Mouse (Mus musculus) spleen, adult 2 months (tissue): ENCODE measurements around the gene Elfn2. TPM values are rescaled to one million over a fixed set of nuclear protein-coding genes. Genes with fewer than 3 reads are reported as not detected.

Source experiments
- DNase-seq, 2 experiments: peaks; one replicate each; pipeline versions ENCODE4 v3.0.0 to v3.0.0-alpha.2; 2012 to 2021; ENCODE audit warnings: low spot score in 2 of 2, low read depth in 1 of 2
- H3K27ac ChIP-seq: fragments of 200-500 bp; 2 replicates; pipeline ENCODE4 v1.5.1; 2012; ENCODE audit warnings: low read length, inconsistent platforms; ENCODE audit not compliant: insufficient read depth
- H3K27me3 ChIP-seq: fragments of 200-500 bp; 2 replicates; pipeline ENCODE4 v1.6.1; 2012; ENCODE audit warnings: mild to moderate bottlenecking, moderate library complexity, low read length, inconsistent platforms; ENCODE audit not compliant: control insufficient read depth, insufficient read depth
- H3K36me3 ChIP-seq: fragments of 200-500 bp; 2 replicates; pipeline ENCODE4 v1.6.1; 2012; ENCODE audit warnings: mild to moderate bottlenecking, low read length, inconsistent platforms; ENCODE audit not compliant: control insufficient read depth, insufficient read depth
- H3K4me1 ChIP-seq: fragments of 200-500 bp; 2 replicates; pipeline ENCODE4 v1.6.1; 2011; ENCODE audit warnings: inconsistent platforms; ENCODE audit not compliant: control insufficient read depth, insufficient read depth, insufficient read length
- H3K4me3 ChIP-seq: fragments of 200-500 bp; 2 replicates; pipeline ENCODE4 v1.5.1; 2011; ENCODE audit warnings: mild to moderate bottlenecking, inconsistent platforms; ENCODE audit not compliant: insufficient read depth, insufficient read length; ENCODE audit errors: extremely low read depth
- CTCF ChIP-seq: fragments of 200-500 bp; IDR thresholded peaks from 2 replicates; pipeline ENCODE4 v1.5.1; 2011; ENCODE audit warnings: mild to moderate bottlenecking, inconsistent platforms; ENCODE audit not compliant: insufficient read depth, insufficient read length, insufficient replicate concordance; ENCODE audit errors: extremely low read depth
- POLR2A ChIP-seq: fragments of 200-500 bp; IDR thresholded peaks from 2 replicates; pipeline ENCODE4 v1.6.1; 2011; ENCODE audit warnings: low read depth, low read length, inconsistent platforms
- WGBS: fragments of 180-500 bp; shearing (Covaris S2); methylation state at CpG from one replicate; pipeline ENCODE4 v1.1.7; 2018; 5-methylcytosine and 5-hydroxymethylcytosine counted together
- polyA plus RNA-seq: library from polyadenylated mRNA; depleted of rRNA; stranded (reverse); fragments of >200 nt; gene quantifications from 2 replicates; pipeline ENCODE4 v1.2.3, GENCODE M21; 2012

Elfn2 gene
- polyA plus RNA-seq, 1 experiment = 0.20 TPM

- H3K36me3 ChIP-seq = peaks cover 31% of the 10 kb centered on the region
- TF ChIP-seq CTCF (no peak), POLR2A (no peak)
- H3K27me3 ChIP-seq = no peaks in the 10 kb centered on the region
- peaks cover 11% of the 10 kb centered on the region; the same call in 1 of the 2 replicates for H3K4me1 ChIP-seq
- H3K4me3 ChIP-seq = no peak overlapping the region
- DNase-seq = no peak
- WGBS = 64% methylated on average over 3 of the region's 3 CpGs
- no peak overlapping the region for H3K27ac ChIP-seq
Observed at GRCm38 (mm10) chr15:78755226-78755625, 36.7 kb upstream of the Elfn2 start.

DNA sequence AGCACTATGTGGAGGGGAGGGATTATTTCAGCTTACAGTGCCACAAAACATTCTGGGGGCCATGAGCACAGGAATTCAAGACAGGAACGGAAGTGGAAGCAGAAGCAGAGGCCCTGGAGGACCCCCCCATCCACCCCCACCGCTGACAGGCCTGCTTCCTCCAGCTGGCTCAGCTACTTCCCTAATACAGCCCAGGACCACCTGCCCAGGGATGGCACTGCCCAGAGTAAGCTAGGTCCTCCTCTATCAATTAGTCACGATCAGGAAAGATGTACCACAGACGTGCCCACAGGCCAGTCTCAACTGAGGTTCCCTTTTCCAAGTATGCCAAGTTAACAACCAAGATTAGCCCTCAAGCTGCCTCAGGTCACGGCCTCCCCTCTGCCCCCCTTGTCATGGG lies 35.6 kb upstream of the Elfn2 start:
- Histone ChIP-seq H3K27me3 (no peaks in the 10 kb centered on the region), H3K27ac (no peak overlapping the region), H3K4me1 (peaks cover 11% of the 10 kb centered on the region; the same call in 1 of the 2 replicates), H3K36me3 (peaks cover 23% of the 10 kb centered on the region), H3K4me3 (no peak overlapping the region)
- WGBS = 36% methylated on average over 5 of the region's 5 CpGs
- DNase-seq = no peak
- no peak for TF ChIP-seq POLR2A
- no peak for TF ChIP-seq CTCF

- Histone ChIP-seq H3K4me3 (no peak overlapping the region), H3K27me3 (no peaks in the 10 kb centered on the region), H3K4me1 (peaks cover 11% of the 10 kb centered on the region; the same call in 1 of the 2 replicates), H3K27ac (no peak overlapping the region), H3K36me3 (peaks cover 12% of the 10 kb centered on the region)
- TF ChIP-seq POLR2A (no peak), CTCF (no peak)
- no peak for DNase-seq
Observed at GRCm38 (mm10) chr15:78752991-78753390, 34.4 kb upstream of the Elfn2 start.

- TF ChIP-seq POLR2A = no peak
- Histone ChIP-seq H3K4me3 (no peak overlapping the region), H3K36me3 (no peaks in the 10 kb centered on the region), H3K27me3 (no peaks in the 10 kb centered on the region), H3K4me1 (peaks cover 11% of the 10 kb centered on the region; the same call in 1 of the 2 replicates), H3K27ac (no peak overlapping the region)
- WGBS = 77% methylated on average over 6 of the region's 6 CpGs
- no peak for DNase-seq
Observed at GRCm38 (mm10) chr15:78750608-78751350, 32.2 kb upstream of the Elfn2 start.

DNA sequence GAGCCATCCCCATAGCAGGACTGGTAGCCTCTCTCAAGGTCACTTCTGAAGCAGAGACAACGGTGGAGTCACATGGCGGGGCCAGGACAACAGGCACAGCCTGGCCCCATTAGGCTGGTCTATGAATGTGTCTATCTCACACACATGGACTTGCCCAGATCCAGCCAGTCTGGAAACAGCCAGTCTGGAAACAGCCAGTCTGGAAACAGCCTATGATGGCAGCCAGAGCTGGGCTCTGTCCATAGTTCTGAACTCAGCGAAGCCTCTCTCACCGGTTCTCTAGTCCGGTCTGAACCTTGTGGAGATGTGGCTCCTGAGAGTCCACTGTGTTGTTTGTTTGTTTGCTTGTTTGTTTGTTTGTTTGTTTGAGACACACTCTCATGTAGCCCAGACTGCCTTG lies 31.3 kb upstream of the Elfn2 start:
- DNase-seq = no peak
- 92% methylated on average over 5 of the region's 5 CpGs for WGBS
- H3K27me3 ChIP-seq = no peaks in the 10 kb centered on the region
- no peaks in the 10 kb centered on the region for H3K36me3 ChIP-seq
- no peak overlapping the region for H3K4me3 ChIP-seq
- TF ChIP-seq CTCF (no peak), POLR2A (no peak)
- H3K4me1 ChIP-seq = peaks cover 11% of the 10 kb centered on the region; the same call in 1 of the 2 replicates
- no peak overlapping the region for H3K27ac ChIP-seq

- H3K27ac ChIP-seq = no peak overlapping the region
- H3K4me3 ChIP-seq = no peak overlapping the region
- no peaks in the 10 kb centered on the region for H3K36me3 ChIP-seq
- WGBS = 5% methylated on average over 5 of the region's 5 CpGs
- no peaks in the 10 kb centered on the region for H3K4me1 ChIP-seq
- no peak for TF ChIP-seq POLR2A
- TF ChIP-seq CTCF = peak; percentile 97
- H3K27me3 ChIP-seq = no peaks in the 10 kb centered on the region
- peak; percentile 32 to 62 for DNase-seq
Observed at GRCm38 (mm10) chr15:78744206-78744605, 25.6 kb upstream of the Elfn2 start.

GRCm38 (mm10) chr15:78742831-78743230 lies 24.3 kb upstream of the Elfn2 start:
- no peak for DNase-seq
- TF ChIP-seq POLR2A (no peak), CTCF (no peak)
- H3K27me3 ChIP-seq = no peaks in the 10 kb centered on the region
- H3K27ac ChIP-seq = no peak overlapping the region
- H3K4me1 ChIP-seq = no peaks in the 10 kb centered on the region
- WGBS = 92% methylated on average over 7 of the region's 10 CpGs
- no peaks in the 10 kb centered on the region for H3K36me3 ChIP-seq
- H3K4me3 ChIP-seq = no peak overlapping the region
